Mouse (Mus musculus) layer of hippocampus, postnatal 14 days (tissue): ENCODE results near the gene Gcc2. TPM values are rescaled to one million over a fixed set of nuclear protein-coding genes. Genes with fewer than 3 reads are reported as not detected.

Experiments used
- total RNA-seq, 2 experiments: library from RNA; stranded (reverse); gene quantifications; 2 replicates each; pipeline ENCODE4 v1.2.3; 2021

The Gcc2 gene
- total RNA-seq, 2 experiments from 2014 or later: 72.8 to 87.6 TPM

Other genes with a start within 250 kb of the Gcc2 start
- not detected for gene AW822073, start 30.6 kb upstream of the Gcc2 start, total RNA-seq
- gene Duxf3, start 22.8 kb upstream of the Gcc2 start, total RNA-seq: not detected
- under 1 TPM in 1 of 2 experiments, not detected in 1; 0.19 TPM for gene Gm4981, start 18.8 kb upstream of the Gcc2 start, total RNA-seq
- gene Lims1, start 68.0 kb downstream of the Gcc2 start, total RNA-seq: 10 to 100 TPM; 30.2 to 32.9 TPM
- gene Ranbp2, start 191.4 kb downstream of the Gcc2 start, total RNA-seq: 10 to 100 TPM; 66.5 to 70.8 TPM
- 1 to 10 TPM; 5.1 to 5.2 TPM for gene Ccdc138, start 242.5 kb downstream of the Gcc2 start, total RNA-seq